Mouse (Mus musculus) naive thymus-derived CD4-positive, alpha-beta T cell, adult 2 months (primary cell): ENCODE results near the gene Man1a.
A peak's percentile ranks its signal among the peaks of the same experiment; 100 is the strongest.

ENCODE experiments used
- DNase-seq: peaks from one replicate; pipeline ENCODE4 v3.0.0-alpha.2; 2011; ENCODE audit warnings: low read depth

The Man1a gene

GRCm38 (mm10) chr10:54014116-54014758 lies 62.2 kb downstream of the Man1a start:
- peak; percentile 20 for DNase-seq

- DNase-seq, result peak; percentile 24
These were observed 63.1 kb downstream of the Man1a start for GRCm38 (mm10) chr10:54013143-54013791.

GRCm38 (mm10) chr10:54009154-54009553 lies 67.3 kb downstream of the Man1a start:
- peak; percentile 29 for DNase-seq

- DNase-seq, result no peak
These were observed 69.5 kb downstream of the Man1a start for GRCm38 (mm10) chr10:54006868-54007267.

GRCm38 (mm10) chr10:54005847-54006246 lies 70.6 kb downstream of the Man1a start:
- DNase-seq, result peak; percentile 35

- no peak for DNase-seq
These were observed 73.5 kb downstream of the Man1a start for GRCm38 (mm10) chr10:54002936-54003335.

GRCm38 (mm10) chr10:53997301-53997700 lies 79.1 kb downstream of the Man1a start:
- no peak for DNase-seq

- DNase-seq, result no peak
These were observed 80.2 kb downstream of the Man1a start for GRCm38 (mm10) chr10:53996216-53996615.

- no peak for DNase-seq
These were observed 81.8 kb downstream of the Man1a start for GRCm38 (mm10) chr10:53994591-53994990.

GRCm38 (mm10) chr10:53990434-53990833 lies 86.0 kb downstream of the Man1a start:
- no peak for DNase-seq

GRCm38 (mm10) chr10:53984894-53985293 lies 91.5 kb downstream of the Man1a start:
- DNase-seq, result no peak

- DNase-seq, result no peak
These were observed 92.3 kb downstream of the Man1a start for GRCm38 (mm10) chr10:53984086-53984485.

GRCm38 (mm10) chr10:53978647-53979046 lies 97.8 kb downstream of the Man1a start:
- DNase-seq, result no peak

GRCm38 (mm10) chr10:53974180-53974579 lies 102.2 kb downstream of the Man1a start:
- DNase-seq, result no peak

- peak; percentile 35 for DNase-seq
These were observed 116.7 kb downstream of the Man1a start for GRCm38 (mm10) chr10:53959759-53960158.

- DNase-seq, result no peak
These were observed 134.8 kb downstream of the Man1a start for GRCm38 (mm10) chr10:53941597-53941996.

- no peak for DNase-seq
These were observed 138.2 kb downstream of the Man1a start for GRCm38 (mm10) chr10:53938199-53938598.

GRCm38 (mm10) chr10:53936078-53936477 lies 140.3 kb downstream of the Man1a start:
- no peak for DNase-seq

- DNase-seq, result no peak
These were observed 146.5 kb downstream of the Man1a start for GRCm38 (mm10) chr10:53929722-53930500.

GRCm38 (mm10) chr10:53927904-53928303 lies 148.5 kb downstream of the Man1a start:
- no peak for DNase-seq

- DNase-seq, result no peak
These were observed 151.0 kb downstream of the Man1a start for GRCm38 (mm10) chr10:53925456-53925855.

GRCm38 (mm10) chr10:53922236-53922635 lies 154.2 kb downstream of the Man1a start:
- no peak for DNase-seq

GRCm38 (mm10) chr10:53917517-53917916 lies 158.9 kb downstream of the Man1a start:
- no peak for DNase-seq
